Mouse (Mus musculus) liver, postnatal 0 days (tissue): ENCODE measurements around the gene Gpc6.

ENCODE experiments used
- CTCF ChIP-seq: sonication (generic); IDR thresholded peaks from 2 replicates; pipeline ENCODE4 v1.5.1; 2016; ENCODE audit warnings: antibody characterized with exemption, low read depth
- EP300 ChIP-seq: IDR thresholded peaks from 2 replicates; pipeline ENCODE4 v1.6.1; 2016; ENCODE audit warnings: antibody characterized with exemption, low read depth, mild to moderate bottlenecking

GRCm38 (mm10) chr14:117487161-117487754 lies 562.1 kb downstream of the Gpc6 start:
- TF ChIP-seq CTCF (no peak), EP300 (no peak)
